Mouse (Mus musculus) hindbrain, embryonic 15.5 days (tissue): ENCODE measurements around the gene 2410004B18Rik. TPM values are rescaled to one million over a fixed set of nuclear protein-coding genes. Genes with fewer than 3 reads are reported as not detected.
A peak's percentile ranks its signal among the peaks of the same experiment; 100 is the strongest.

ENCODE experiments used
- ATAC-seq: fragments of 200-750 bp; cut with Nextera tagmentation; 2 replicates; pipeline ENCODE4 v1.8.0; 2017; ENCODE audit warnings: low read depth, moderate number of reproducible peaks, moderate TSS enrichment; ENCODE audit not compliant: low FRiP score
- H3K27ac ChIP-seq: fragments of 300-500 bp; sonication (generic); replicated peaks from 2 replicates; pipeline ENCODE4 v1.5.1; 2015; ENCODE audit warnings: mild to moderate bottlenecking, inconsistent platforms
- H3K27me3 ChIP-seq: fragments of 300-500 bp; sonication (generic); 2 replicates; pipeline ENCODE4 v1.6.1; 2015; ENCODE audit warnings: control low read depth, inconsistent platforms
- H3K36me3 ChIP-seq: fragments of 300-500 bp; sonication (generic); 2 replicates; pipeline ENCODE4 v1.6.1; 2015; ENCODE audit warnings: control low read depth, inconsistent platforms
- H3K4me1 ChIP-seq: fragments of 300-500 bp; sonication (generic); replicated peaks from 2 replicates; pipeline ENCODE4 v1.6.1; 2015; ENCODE audit warnings: control low read depth, inconsistent platforms
- H3K4me2 ChIP-seq: fragments of 300-500 bp; sonication (generic); 2 replicates; pipeline ENCODE4 v1.6.1; 2015; ENCODE audit warnings: moderate library complexity, mild to moderate bottlenecking, inconsistent platforms
- H3K4me3 ChIP-seq: fragments of 300-500 bp; sonication (generic); 2 replicates; pipeline ENCODE4 v1.5.1; 2015; ENCODE audit warnings: mild to moderate bottlenecking, inconsistent platforms
- H3K9ac ChIP-seq: fragments of 300-500 bp; sonication (generic); 2 replicates; pipeline ENCODE4 v1.6.1; 2015; ENCODE audit warnings: inconsistent platforms
- H3K9me3 ChIP-seq: fragments of 300-500 bp; sonication (generic); 2 replicates; pipeline ENCODE4 v1.6.1; 2016; ENCODE audit warnings: control low read depth, inconsistent platforms
- WGBS: fragments of 180-500 bp; shearing (Covaris S2); methylation state at CpG from one replicate; pipeline ENCODE4 v1.1.7; 2015; 5-methylcytosine and 5-hydroxymethylcytosine counted together
- polyA plus RNA-seq: library from polyadenylated mRNA; unstranded; fragments of >200 nt; fragmentation: Nextera tagmentation; extraction: Ambion mirVana; gene quantifications from 2 replicates; pipeline ENCODE4 v1.2.1, GENCODE M21; 2015

The 2410004B18Rik gene
- polyA plus RNA-seq, 1 experiment from 2014 or later = 81.0 TPM

DNA sequence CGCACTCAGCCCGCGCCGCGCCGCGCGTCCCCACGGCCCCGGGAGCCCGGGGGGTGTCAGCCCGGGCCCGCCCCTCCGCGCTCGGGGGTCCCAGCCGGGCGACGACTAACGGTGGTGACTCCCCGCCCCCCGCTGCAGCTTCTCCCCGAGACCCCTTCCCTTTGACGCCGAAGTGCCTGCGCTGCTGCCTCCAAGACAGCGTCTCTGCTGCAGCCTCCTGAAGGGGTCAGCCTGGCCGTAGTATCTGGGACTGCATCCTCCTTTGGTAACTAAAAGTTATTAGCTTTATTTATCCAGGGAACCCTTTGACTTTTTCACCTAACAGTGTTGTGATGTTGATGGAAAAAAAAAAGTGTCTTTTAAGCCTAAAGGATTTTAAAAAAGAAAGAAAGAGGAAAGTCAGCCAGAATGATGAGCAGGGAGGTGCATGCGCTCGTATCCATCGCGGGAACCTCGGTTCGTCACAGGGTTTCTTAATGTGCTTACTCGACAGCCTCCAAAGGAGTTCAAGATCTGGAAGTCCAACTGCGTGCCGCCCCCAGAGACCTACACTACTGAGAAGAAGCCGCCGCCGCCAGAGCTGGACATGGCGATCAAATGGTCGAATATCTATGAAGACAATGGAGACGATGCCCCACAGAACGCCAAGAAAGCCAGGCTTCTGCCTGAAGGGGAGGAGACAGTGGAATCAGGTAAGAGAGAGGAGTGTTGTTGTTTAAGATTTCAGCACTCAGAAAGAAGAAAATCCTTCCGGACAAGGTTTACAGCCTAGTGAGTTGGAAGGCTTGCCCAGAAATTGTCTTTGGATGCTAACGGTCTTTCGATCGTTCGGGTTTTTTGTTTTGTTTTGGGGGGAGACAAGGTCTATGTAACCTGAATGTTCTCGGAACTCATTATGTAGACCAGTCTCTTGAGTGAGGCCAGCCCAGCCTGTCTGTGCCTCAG lies 863 bp downstream of the 2410004B18Rik start:
- Histone ChIP-seq H3K9ac (peak overlapping the region; percentile 95), H3K9me3 (no peaks in the 10 kb centered on the region), H3K4me2 (peak overlapping the region; percentile 82), H3K27me3 (no peaks in the 10 kb centered on the region), H3K4me1 (peaks cover 26% of the 10 kb centered on the region), H3K27ac (peak overlapping the region; percentile 85), H3K4me3 (peak overlapping the region; percentile 99), H3K36me3 (peaks cover 19% of the 10 kb centered on the region; the same call in 1 of the 2 replicates)
- peak; percentile 28 for ATAC-seq
- 21% methylated on average over 39 of the region's 50 CpGs for WGBS

DNA sequence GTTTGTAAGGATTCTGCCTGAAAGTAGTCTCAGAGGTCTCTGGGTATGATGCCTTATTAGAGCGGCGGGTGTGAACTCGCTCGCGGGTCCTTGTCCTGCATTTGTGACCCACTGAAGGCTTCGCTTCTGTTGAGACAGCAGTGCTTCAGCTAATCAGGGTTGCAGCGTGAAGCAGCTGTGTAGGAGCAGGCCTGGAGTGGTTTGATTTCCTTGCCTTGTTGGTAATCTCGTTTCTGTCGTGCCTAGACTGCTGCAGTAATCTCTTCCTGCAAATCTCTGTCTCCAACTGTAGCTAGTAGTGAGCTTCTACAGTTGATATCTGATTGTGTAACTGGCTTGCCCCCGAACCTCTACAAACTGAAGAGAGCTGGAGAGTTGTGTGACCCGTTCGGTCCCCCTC lies 1.6 kb downstream of the 2410004B18Rik start:
- peaks cover 26% of the 10 kb centered on the region for H3K4me1 ChIP-seq
- H3K27ac ChIP-seq = no peak overlapping the region
- peak overlapping the region; percentile 82 for H3K4me2 ChIP-seq
- H3K27me3 ChIP-seq = no peaks in the 10 kb centered on the region
- no peaks in the 10 kb centered on the region for H3K9me3 ChIP-seq
- 0 out of 2 replicates have a peak overlapping the region, but pooled peaks have one; percentile 95 for H3K9ac ChIP-seq
- ATAC-seq = no peak
- H3K36me3 ChIP-seq = peaks cover 24% of the 10 kb centered on the region
- peak overlapping the region; percentile 99 for H3K4me3 ChIP-seq
- WGBS = 88% methylated on average over 12 of the region's 12 CpGs

DNA sequence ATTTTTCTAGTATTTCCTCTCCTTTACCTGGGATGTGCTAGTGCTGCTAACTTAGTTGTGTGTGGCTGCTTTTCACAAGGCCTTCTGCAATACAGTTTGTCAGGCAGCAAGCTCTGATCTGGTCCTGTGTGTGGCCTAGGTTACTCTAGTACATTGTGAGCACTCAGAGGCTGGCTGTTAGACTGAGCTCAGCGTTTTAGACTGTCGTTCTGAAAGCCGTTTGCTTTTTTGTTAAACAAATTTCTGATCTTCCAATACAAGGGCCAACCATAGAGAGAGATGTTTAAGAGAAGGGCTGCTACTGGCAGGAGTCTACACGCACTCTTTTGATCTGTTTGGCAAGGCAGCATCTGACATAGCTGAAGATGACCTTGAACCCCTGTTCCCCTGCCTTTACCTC lies 2.2 kb downstream of the 2410004B18Rik start:
- ATAC-seq = no peak
- no peak overlapping the region for H3K27ac ChIP-seq
- no peak overlapping the region; the same call in 1 of the 2 replicates for H3K4me2 ChIP-seq
- no peak overlapping the region for H3K9ac ChIP-seq
- no peak overlapping the region for H3K4me3 ChIP-seq
- H3K36me3 ChIP-seq = peaks cover 29% of the 10 kb centered on the region
- peaks cover 26% of the 10 kb centered on the region for H3K4me1 ChIP-seq
- H3K27me3 ChIP-seq = no peaks in the 10 kb centered on the region
- 84% methylated on average over 4 of the region's 4 CpGs for WGBS
- H3K9me3 ChIP-seq = no peaks in the 10 kb centered on the region

DNA sequence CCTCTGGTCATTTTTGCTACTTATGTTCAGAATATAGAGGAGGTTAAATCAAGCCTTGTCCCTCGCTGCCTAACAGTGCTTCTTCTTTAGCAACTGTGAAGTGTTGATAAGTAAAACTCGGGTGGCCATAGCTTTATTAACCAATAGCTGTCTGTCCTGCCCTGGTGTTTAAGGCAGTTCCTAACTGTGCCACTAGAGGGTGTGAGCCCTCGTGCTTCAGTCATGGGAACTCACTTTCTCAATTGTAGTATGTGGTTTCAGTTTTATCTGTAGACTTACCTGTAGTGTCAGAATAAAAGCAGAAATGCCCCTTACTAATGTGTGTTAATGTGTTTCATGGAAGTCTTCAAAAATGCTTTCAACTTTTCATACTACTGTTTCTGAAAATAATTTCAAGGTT lies 4.2 kb downstream of the 2410004B18Rik start:
- no peak for ATAC-seq
- Histone ChIP-seq H3K27me3 (no peaks in the 10 kb centered on the region), H3K9me3 (no peaks in the 10 kb centered on the region), H3K4me1 (peaks cover 26% of the 10 kb centered on the region), H3K36me3 (peaks cover 30% of the 10 kb centered on the region), H3K4me3 (no peak overlapping the region), H3K4me2 (no peak overlapping the region), H3K27ac (no peak overlapping the region), H3K9ac (no peak overlapping the region)
- WGBS = 15% methylated on average over 3 of the region's 3 CpGs

DNA sequence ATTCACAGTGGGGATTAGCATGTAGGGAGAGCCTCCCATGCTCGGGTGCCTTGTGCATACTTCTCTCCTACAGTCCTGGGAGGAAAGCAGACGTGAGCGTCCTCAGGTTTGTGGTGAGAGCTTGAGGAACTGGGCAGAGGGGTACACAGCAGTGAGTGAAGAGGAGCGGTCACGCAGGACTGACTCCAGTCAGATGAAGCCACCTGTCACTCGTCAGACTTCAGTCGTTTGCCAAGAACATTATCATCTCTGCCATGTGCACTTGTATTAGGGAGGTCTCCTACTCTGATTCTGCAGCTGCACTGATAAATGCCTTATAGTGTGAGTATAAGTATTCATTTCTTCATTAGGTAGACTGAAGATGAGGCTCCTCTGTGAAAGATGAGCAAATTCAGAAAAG lies 6.5 kb downstream of the 2410004B18Rik start:
- Histone ChIP-seq H3K4me3 (no peak overlapping the region), H3K27ac (no peak overlapping the region), H3K4me2 (no peak overlapping the region), H3K36me3 (peaks cover 30% of the 10 kb centered on the region), H3K9ac (no peak overlapping the region), H3K9me3 (no peaks in the 10 kb centered on the region), H3K27me3 (peaks cover 3% of the 10 kb centered on the region), H3K4me1 (peaks cover 18% of the 10 kb centered on the region)
- 81% methylated on average over 7 of the region's 7 CpGs for WGBS
- ATAC-seq = no peak

DNA sequence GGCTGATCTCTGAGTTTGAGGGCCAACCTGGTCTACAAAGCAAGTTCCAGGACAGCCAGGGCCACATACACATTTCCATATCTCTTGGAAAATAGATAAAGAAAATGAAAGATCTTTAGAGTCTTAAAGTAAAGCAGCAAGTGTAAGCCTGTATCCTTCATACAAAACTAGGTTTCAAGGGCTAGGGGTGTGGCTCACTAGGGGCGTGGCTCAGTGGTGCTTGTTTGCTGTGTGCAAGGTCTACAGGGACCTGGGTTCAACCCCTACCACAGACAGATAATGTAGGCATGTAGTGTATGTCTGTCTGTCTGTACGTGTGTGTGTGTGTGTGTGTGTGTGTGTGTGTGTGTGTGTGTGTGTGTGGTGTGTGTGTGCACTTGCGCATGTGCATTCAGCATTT lies 8.1 kb downstream of the 2410004B18Rik start:
- Histone ChIP-seq H3K4me1 (peaks cover 13% of the 10 kb centered on the region), H3K9me3 (no peaks in the 10 kb centered on the region), H3K27ac (no peak overlapping the region), H3K27me3 (peaks cover 5% of the 10 kb centered on the region), H3K9ac (no peak overlapping the region), H3K36me3 (peaks cover 22% of the 10 kb centered on the region), H3K4me3 (no peak overlapping the region), H3K4me2 (no peak overlapping the region)
- WGBS = 89% methylated on average over 3 of the region's 3 CpGs
- no peak for ATAC-seq

DNA sequence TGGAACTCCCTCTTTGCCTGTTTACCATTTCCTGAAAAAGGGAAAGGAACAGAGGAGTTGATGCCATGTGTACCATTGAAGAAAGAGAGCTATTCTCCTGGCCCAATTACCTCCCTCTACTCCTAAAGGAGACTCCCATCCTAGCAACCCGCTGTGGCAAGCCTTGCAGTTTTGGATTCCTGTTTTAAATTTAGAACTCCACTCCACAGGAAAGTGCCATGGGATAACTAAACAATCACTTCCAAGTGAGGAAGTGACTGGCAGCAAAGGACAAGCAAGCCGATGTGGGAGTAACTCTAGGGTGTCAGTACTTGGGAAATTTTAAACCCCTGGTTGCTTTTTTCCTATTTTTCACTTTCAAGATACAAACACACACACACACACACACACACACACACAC lies 8.8 kb downstream of the 2410004B18Rik start:
- H3K9me3 ChIP-seq = no peaks in the 10 kb centered on the region
- H3K4me1 ChIP-seq = peaks cover 13% of the 10 kb centered on the region
- H3K9ac ChIP-seq = no peak overlapping the region
- H3K27me3 ChIP-seq = peaks cover 5% of the 10 kb centered on the region
- no peak for ATAC-seq
- no peak overlapping the region for H3K4me2 ChIP-seq
- H3K27ac ChIP-seq = no peak overlapping the region
- H3K4me3 ChIP-seq = no peak overlapping the region
- 67% methylated on average over 2 of the region's 2 CpGs for WGBS
- H3K36me3 ChIP-seq = peaks cover 22% of the 10 kb centered on the region

DNA sequence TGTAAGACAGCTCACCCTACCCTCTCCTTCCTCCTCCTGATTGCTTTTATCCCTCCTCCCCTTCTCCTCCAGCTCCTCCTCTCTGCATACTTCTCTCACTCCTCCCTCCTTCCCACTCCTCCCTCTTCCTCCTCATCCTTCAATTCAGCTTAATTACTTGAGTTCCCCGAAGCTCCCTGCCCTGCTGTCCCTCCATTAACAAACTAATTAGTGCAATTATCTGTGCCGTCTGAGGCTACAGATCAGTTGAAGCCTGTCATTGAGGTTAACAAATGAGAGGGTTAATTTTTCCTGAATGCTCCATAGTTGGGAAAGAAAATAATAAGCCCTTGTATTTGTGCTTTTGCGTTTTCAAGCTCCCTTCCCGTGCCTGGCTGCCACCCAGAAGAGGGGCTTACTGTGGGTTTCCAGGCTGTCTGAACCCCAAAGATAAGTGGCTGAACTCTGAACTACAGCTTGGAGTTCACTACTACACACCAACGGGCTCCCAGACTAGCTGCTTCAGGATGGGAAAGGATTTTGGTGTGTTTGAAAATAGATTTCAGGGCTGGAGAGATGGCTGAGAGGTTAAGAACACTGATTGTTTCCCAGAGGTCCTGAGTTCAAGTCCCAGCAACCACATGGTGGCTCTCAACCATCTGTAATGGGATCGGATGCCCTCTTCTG lies 9.9 kb downstream of the 2410004B18Rik start:
- no peak for ATAC-seq
- H3K4me3 ChIP-seq = no peak overlapping the region
- peaks cover 9% of the 10 kb centered on the region for H3K4me1 ChIP-seq
- peaks cover 5% of the 10 kb centered on the region for H3K27me3 ChIP-seq
- H3K36me3 ChIP-seq = peaks cover 22% of the 10 kb centered on the region
- no peak overlapping the region for H3K4me2 ChIP-seq
- 35% methylated on average over 6 of the region's 6 CpGs for WGBS
- H3K27ac ChIP-seq = no peak overlapping the region
- H3K9ac ChIP-seq = no peak overlapping the region
- no peaks in the 10 kb centered on the region for H3K9me3 ChIP-seq

DNA sequence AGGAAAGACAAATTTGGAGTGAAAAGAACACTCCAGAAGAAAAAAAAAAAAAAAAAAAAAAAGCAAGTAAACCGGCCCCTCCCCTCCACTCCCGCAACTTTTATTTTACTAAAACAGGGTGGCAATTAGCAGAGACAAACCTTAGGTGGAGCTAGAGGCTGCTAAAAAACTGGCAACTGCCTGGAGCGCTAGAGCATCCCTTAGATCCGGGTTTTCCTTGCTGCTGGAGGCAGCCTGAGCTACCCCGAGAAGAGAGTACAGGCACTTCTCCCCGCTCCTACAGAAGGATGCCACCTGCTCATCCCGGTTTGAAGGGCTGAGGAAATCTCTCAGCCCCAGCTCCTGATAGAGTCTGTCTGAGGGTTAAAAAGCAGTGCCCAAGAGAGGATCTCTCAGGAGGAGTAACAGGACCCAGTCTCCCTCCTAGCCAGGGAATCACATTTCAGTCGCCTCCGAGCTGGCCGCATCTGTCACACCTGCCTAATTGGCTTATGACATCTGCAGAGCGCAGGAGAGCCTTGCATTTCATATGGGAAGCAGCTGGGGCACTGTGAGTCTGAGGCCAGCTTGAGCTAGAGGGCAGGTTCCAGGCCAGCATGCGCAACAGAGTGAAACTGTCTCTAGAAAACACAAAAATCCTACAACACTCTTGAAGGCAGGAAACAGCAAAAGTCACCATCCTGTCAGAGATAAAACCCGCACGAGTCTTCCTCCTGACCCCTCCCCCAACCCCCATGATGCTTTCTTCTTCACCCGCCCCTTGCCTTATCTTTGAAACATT lies 12.4 kb downstream of the 2410004B18Rik start:
- peak; percentile 78 for ATAC-seq
- Histone ChIP-seq H3K27ac (no peak overlapping the region), H3K4me1 (peaks cover 5% of the 10 kb centered on the region), H3K36me3 (no peaks in the 10 kb centered on the region), H3K9ac (no peak overlapping the region), H3K4me3 (peak overlapping the region; percentile 11; the same call in 1 of the 2 replicates), H3K4me2 (peak overlapping the region; percentile 46), H3K27me3 (peaks cover 5% of the 10 kb centered on the region), H3K9me3 (no peaks in the 10 kb centered on the region)
- 8% methylated on average over 15 of the region's 15 CpGs for WGBS

DNA sequence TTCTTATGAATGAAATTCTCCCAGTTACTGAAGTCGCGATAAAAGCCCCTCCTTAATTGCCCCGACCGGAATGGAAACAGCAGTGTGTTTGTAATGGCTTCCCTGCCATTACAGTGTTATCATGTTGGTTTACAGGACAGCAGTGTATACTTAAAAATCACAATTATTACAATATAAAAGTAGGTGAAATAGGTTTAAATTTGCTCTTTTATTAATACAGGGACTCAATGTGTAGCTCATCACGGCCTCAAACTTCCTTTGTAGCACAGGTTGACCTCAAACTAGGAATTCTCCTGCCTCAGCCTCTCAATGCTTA lies 13.0 kb downstream of the 2410004B18Rik start:
- Histone ChIP-seq H3K4me3 (0 out of 2 replicates have a peak overlapping the region, but pooled peaks have one; percentile 11), H3K4me1 (peaks cover 5% of the 10 kb centered on the region), H3K9ac (no peak overlapping the region), H3K27me3 (peaks cover 5% of the 10 kb centered on the region), H3K9me3 (no peaks in the 10 kb centered on the region), H3K36me3 (no peaks in the 10 kb centered on the region), H3K4me2 (peak overlapping the region; percentile 46), H3K27ac (no peak overlapping the region)
- ATAC-seq = no peak
- 51% methylated on average over 5 of the region's 5 CpGs for WGBS

DNA sequence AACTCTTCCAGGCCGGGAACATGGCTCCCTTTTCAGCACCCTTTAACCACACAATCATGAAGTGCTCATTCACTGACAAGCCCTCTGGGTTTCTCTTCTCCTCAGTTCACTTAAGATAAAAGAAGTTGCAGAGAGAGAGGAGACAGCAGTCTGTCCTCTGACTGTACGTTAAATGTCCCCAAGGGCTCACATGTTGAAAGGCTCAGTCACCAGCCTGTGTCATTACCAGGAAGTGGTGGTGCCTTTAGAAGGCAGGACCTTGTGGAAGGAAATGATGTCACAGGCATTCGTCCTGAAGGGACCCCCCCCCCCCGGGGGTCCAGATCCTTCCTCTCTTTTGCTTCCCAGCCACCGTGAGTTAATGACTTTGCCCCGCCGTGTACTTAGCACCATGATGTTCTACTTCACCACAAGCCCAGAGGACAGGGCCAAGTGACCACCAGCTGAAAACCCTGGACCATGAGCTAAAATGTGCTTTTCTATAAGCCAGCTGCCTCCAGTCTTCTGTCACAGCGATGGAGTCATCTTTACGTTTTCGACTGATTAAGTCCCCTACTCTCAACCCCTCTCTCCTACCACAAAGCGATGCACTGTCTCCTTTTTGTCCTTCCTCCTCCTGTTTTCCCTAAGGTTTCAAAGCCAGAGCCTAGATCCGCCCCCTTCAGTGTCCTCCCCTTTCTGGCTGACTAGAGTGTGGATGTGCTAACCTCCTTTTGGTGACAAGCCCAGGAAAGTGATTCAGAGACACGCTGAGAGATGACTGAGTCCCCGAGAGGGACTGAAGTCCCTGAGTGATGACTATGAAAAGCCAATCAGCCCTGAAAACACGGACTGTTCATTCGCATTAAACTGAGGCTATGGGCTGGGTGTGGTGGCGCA lies 13.7 kb downstream of the 2410004B18Rik start:
- Histone ChIP-seq H3K9me3 (no peaks in the 10 kb centered on the region), H3K9ac (no peak overlapping the region), H3K4me2 (no peak overlapping the region), H3K36me3 (no peaks in the 10 kb centered on the region), H3K27me3 (peaks cover 5% of the 10 kb centered on the region), H3K4me3 (no peak overlapping the region), H3K27ac (no peak overlapping the region), H3K4me1 (peaks cover 5% of the 10 kb centered on the region)
- WGBS = 69% methylated on average over 17 of the region's 17 CpGs
- no peak for ATAC-seq
